Mouse (Mus musculus) ES-Bruce4 (cell line): ENCODE measurements around the gene Uts2. TPM values are rescaled to one million over a fixed set of nuclear protein-coding genes. Genes with fewer than 3 reads are reported as not detected.

ENCODE experiments used
- H3K27ac ChIP-seq: 2 replicates; pipeline ENCODE4 v1.5.1; 2012; ENCODE audit warnings: low read length, inconsistent platforms; ENCODE audit not compliant: insufficient read depth
- H3K27me3 ChIP-seq: 2 replicates; pipeline ENCODE4 v1.6.1; 2012; ENCODE audit warnings: mild to moderate bottlenecking, low read length, inconsistent platforms; ENCODE audit not compliant: control insufficient read depth, poor library complexity, insufficient read depth, severe bottlenecking
- H3K36me3 ChIP-seq: 2 replicates; pipeline ENCODE4 v1.6.1; 2012; ENCODE audit warnings: inconsistent platforms, mild to moderate bottlenecking, low read length, moderate library complexity; ENCODE audit not compliant: control insufficient read depth, poor library complexity, insufficient read depth, severe bottlenecking
- H3K4me1 ChIP-seq: one replicate; pipeline ENCODE4 v1.8.1; 2011; ENCODE audit warnings: low read length; ENCODE audit not compliant: control insufficient read depth, insufficient read depth
- H3K4me3 ChIP-seq: 2 replicates; pipeline ENCODE4 v1.5.1; 2011; ENCODE audit warnings: low read depth, mild to moderate bottlenecking, low read length
- H3K9ac ChIP-seq: 2 replicates; pipeline ENCODE4 v1.6.1; 2012; ENCODE audit warnings: low read depth, mild to moderate bottlenecking, inconsistent platforms; ENCODE audit not compliant: poor library complexity, severe bottlenecking
- H3K9me3 ChIP-seq: replicated peaks from 2 replicates; pipeline ENCODE4 v1.6.1; 2012; ENCODE audit warnings: mild to moderate bottlenecking, low read length, inconsistent platforms; ENCODE audit not compliant: control insufficient read depth, poor library complexity, insufficient read depth, severe bottlenecking
- CTCF ChIP-seq: IDR thresholded peaks from one replicate; pipeline ENCODE4 v1.8.1; 2011; ENCODE audit warnings: low read depth, low read length
- EP300 ChIP-seq: IDR thresholded peaks from 2 replicates; pipeline ENCODE4 v1.6.1; 2011; ENCODE audit warnings: low read depth, low read length; ENCODE audit not compliant: insufficient read depth
- POLR2A ChIP-seq: IDR thresholded peaks from one replicate; pipeline ENCODE4 v1.8.1; 2011; ENCODE audit warnings: low read length; ENCODE audit not compliant: insufficient read depth
- polyA plus RNA-seq: library from polyadenylated mRNA; stranded (reverse); fragments of >200 nt; gene quantifications from 2 replicates; pipeline ENCODE4 v1.2.4, GENCODE M21; 2011; ENCODE audit warnings: low read depth; ENCODE audit not compliant: missing spikeins, insufficient read depth, insufficient read length

Uts2 gene
- polyA plus RNA-seq, result not detected in 2 replicates

- no peaks in the 10 kb centered on the region for H3K4me1 ChIP-seq
- no peak within 1 kb of the TSS for H3K27ac ChIP-seq
- no peaks in the 10 kb centered on the region for H3K9me3 ChIP-seq
- no peak within 1 kb of the TSS for H3K4me3 ChIP-seq
- H3K27me3 ChIP-seq, result no peaks in the 10 kb centered on the region
- H3K9ac ChIP-seq, result no peak within 1 kb of the TSS
- TF ChIP-seq EP300, result no peak
- no peak for TF ChIP-seq POLR2A
- TF ChIP-seq CTCF, result no peak
- H3K36me3 ChIP-seq, result no peaks in the 10 kb centered on the region
These were observed at the start of gene Uts2 for GRCm38 (mm10) chr4:150996797-150997196. TSS of gene Uts2 (plus strand) at chr4:150997097.

- Histone ChIP-seq H3K4me3 (no peak overlapping the region), H3K27ac (no peak overlapping the region), H3K36me3 (no peaks in the 10 kb centered on the region), H3K9ac (no peak overlapping the region), H3K4me1 (no peaks in the 10 kb centered on the region), H3K27me3 (no peaks in the 10 kb centered on the region), H3K9me3 (no peaks in the 10 kb centered on the region)
- TF ChIP-seq EP300 (no peak), POLR2A (no peak), CTCF (no peak)
These were observed 45.9 kb upstream of the Uts2 start for GRCm38 (mm10) chr4:150950972-150951371.

- H3K27ac ChIP-seq, result no peak overlapping the region
- TF ChIP-seq CTCF (no peak), EP300 (no peak), POLR2A (no peak)
- H3K4me1 ChIP-seq, result no peaks in the 10 kb centered on the region
- H3K4me3 ChIP-seq, result peak overlapping the region; percentile 27; the same call in 1 of the 2 replicates
- H3K27me3 ChIP-seq, result no peaks in the 10 kb centered on the region
- H3K36me3 ChIP-seq, result no peaks in the 10 kb centered on the region
- H3K9me3 ChIP-seq, result no peaks in the 10 kb centered on the region
- H3K9ac ChIP-seq, result no peak overlapping the region
These were observed 40.4 kb upstream of the Uts2 start for GRCm38 (mm10) chr4:150956369-150957105.

- Histone ChIP-seq H3K9ac (no peak overlapping the region), H3K36me3 (no peaks in the 10 kb centered on the region), H3K27ac (no peak overlapping the region), H3K27me3 (no peaks in the 10 kb centered on the region), H3K9me3 (no peaks in the 10 kb centered on the region), H3K4me3 (no peak overlapping the region; the same call in 1 of the 2 replicates), H3K4me1 (no peaks in the 10 kb centered on the region)
- TF ChIP-seq POLR2A, result no peak
- TF ChIP-seq CTCF, result no peak
- no peak for TF ChIP-seq EP300
These were observed 39.8 kb upstream of the Uts2 start for GRCm38 (mm10) chr4:150957106-150957458.

- Histone ChIP-seq H3K27ac (no peak overlapping the region), H3K9ac (no peak overlapping the region), H3K4me1 (no peaks in the 10 kb centered on the region), H3K9me3 (no peaks in the 10 kb centered on the region), H3K36me3 (no peaks in the 10 kb centered on the region), H3K4me3 (no peak overlapping the region), H3K27me3 (no peaks in the 10 kb centered on the region)
- TF ChIP-seq EP300 (no peak), POLR2A (no peak), CTCF (no peak)
These were observed 38.4 kb upstream of the Uts2 start for GRCm38 (mm10) chr4:150958536-150958935.

GRCm38 (mm10) chr4:150962231-150962630, 34.7 kb upstream of the Uts2 start:
- Histone ChIP-seq H3K9me3 (no peaks in the 10 kb centered on the region), H3K36me3 (no peaks in the 10 kb centered on the region), H3K4me1 (no peaks in the 10 kb centered on the region), H3K9ac (no peak overlapping the region), H3K27me3 (no peaks in the 10 kb centered on the region), H3K4me3 (no peak overlapping the region), H3K27ac (no peak overlapping the region)
- no peak for TF ChIP-seq POLR2A
- no peak for TF ChIP-seq EP300
- no peak for TF ChIP-seq CTCF
